Mouse (Mus musculus) heart, postnatal 0 days (tissue): Measurements from ENCODE around the gene Sntg2.

Experiments used
- CTCF ChIP-seq: IDR thresholded peaks from 2 replicates; pipeline ENCODE4 v1.5.1; 2016; ENCODE audit warnings: antibody characterized with exemption, control low read depth, low read depth
- EP300 ChIP-seq: IDR thresholded peaks from 2 replicates; pipeline ENCODE4 v1.6.1; 2016; ENCODE audit warnings: antibody characterized with exemption, low read depth

DNA sequence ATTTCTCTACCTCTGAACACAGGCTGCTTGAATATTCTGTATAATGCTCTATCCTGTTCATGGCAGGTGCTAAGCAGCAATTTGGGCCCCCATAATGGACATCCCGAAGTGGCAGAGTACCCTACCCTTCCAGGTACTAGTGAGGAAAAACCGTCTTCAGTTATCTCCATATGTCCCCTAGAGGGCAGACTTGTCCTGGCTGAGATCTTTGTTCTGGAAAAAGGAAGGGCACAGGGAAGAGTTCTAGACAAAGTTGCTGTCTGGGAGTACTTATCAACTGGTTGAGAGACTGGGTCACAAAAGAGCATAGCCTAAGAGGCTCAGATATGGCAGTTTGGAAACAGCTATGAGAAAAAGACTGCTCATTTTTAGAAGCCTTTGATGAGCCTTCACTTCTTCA is 173.4 kb downstream of the Sntg2 start:
- TF ChIP-seq CTCF (peak; percentile 81), EP300 (no peak)
